Mouse (Mus musculus) A20 (cell line): ENCODE data around the gene Hsbp1.
"Not testable (repeated sequence)": the region's sequence is repeated elsewhere in the genome, so short reads cannot be mapped to it uniquely, and the experiment has no call there.

ENCODE experiments used
- DNase-seq: peaks from one replicate; pipeline ENCODE4 v3.0.0-alpha.2; 2011; ENCODE audit warnings: low read depth, low spot score

The Hsbp1 gene

GRCm38 (mm10) chr8:119344190-119344856 is at the start of gene Hsbp1:
Gene Hsbp1 (plus strand): TSS chr8:119344488.
- DNase-seq = peak; percentile 99

GRCm38 (mm10) chr8:119295477-119295876 is 48.8 kb upstream of the Hsbp1 start:
- DNase-seq = peak; percentile 49

GRCm38 (mm10) chr8:119297752-119298151 is 46.5 kb upstream of the Hsbp1 start:
- DNase-seq = peak; percentile 48

GRCm38 (mm10) chr8:119300335-119300734 is 44.0 kb upstream of the Hsbp1 start:
- DNase-seq = no peak

- DNase-seq = no peak
These were observed 40.1 kb upstream of the Hsbp1 start for GRCm38 (mm10) chr8:119304196-119304595.

GRCm38 (mm10) chr8:119311412-119311811 is 32.9 kb upstream of the Hsbp1 start:
- DNase-seq = peak; percentile 55

- DNase-seq = no peak
These were observed 21.1 kb upstream of the Hsbp1 start for GRCm38 (mm10) chr8:119323215-119323614.

- no peak for DNase-seq
These were observed 4.7 kb upstream of the Hsbp1 start for GRCm38 (mm10) chr8:119339546-119339945.

GRCm38 (mm10) chr8:119343606-119344005 is 682 bp upstream of the Hsbp1 start:
- peak; percentile 75 for DNase-seq

GRCm38 (mm10) chr8:119345029-119345682 is 868 bp downstream of the Hsbp1 start:
- peak; percentile 78 for DNase-seq

- DNase-seq = peak; percentile 83
These were observed 1.4 kb downstream of the Hsbp1 start for GRCm38 (mm10) chr8:119345683-119346075.

- DNase-seq = no peak
These were observed 7.4 kb downstream of the Hsbp1 start for GRCm38 (mm10) chr8:119351647-119352046.

GRCm38 (mm10) chr8:119352977-119353658 is 8.8 kb downstream of the Hsbp1 start:
- no peak for DNase-seq

- DNase-seq = no peak
These were observed 9.4 kb downstream of the Hsbp1 start for GRCm38 (mm10) chr8:119353659-119354023.

- DNase-seq = peak; percentile 60
These were observed 12.3 kb downstream of the Hsbp1 start for GRCm38 (mm10) chr8:119356631-119357030.

- no peak for DNase-seq
These were observed 13.9 kb downstream of the Hsbp1 start for GRCm38 (mm10) chr8:119358175-119358574.

- peak; percentile 76 for DNase-seq
These were observed 14.5 kb downstream of the Hsbp1 start for GRCm38 (mm10) chr8:119358836-119359235.

GRCm38 (mm10) chr8:119360686-119361295 is 16.5 kb downstream of the Hsbp1 start:
- DNase-seq = peak; percentile 36

GRCm38 (mm10) chr8:119374716-119375115 is 30.4 kb downstream of the Hsbp1 start:
- DNase-seq = not testable (repeated sequence)

GRCm38 (mm10) chr8:119378476-119378875 is 34.2 kb downstream of the Hsbp1 start:
- no peak for DNase-seq

GRCm38 (mm10) chr8:119380619-119381018 is 36.3 kb downstream of the Hsbp1 start:
- DNase-seq = peak; percentile 78

- peak; percentile 77 for DNase-seq
These were observed 40.2 kb downstream of the Hsbp1 start for GRCm38 (mm10) chr8:119384478-119384877.
